Mouse (Mus musculus) stomach, postnatal 0 days (tissue): ENCODE measurements around the gene Izumo1r.

ENCODE experiments used
- CTCF ChIP-seq: IDR thresholded peaks from 2 replicates; pipeline ENCODE4 v1.5.1; 2016; ENCODE audit warnings: antibody characterized with exemption, low read depth, mild to moderate bottlenecking, moderate library complexity
- EP300 ChIP-seq: optimal IDR thresholded peaks from 2 replicates; pipeline ENCODE3; 2016; ENCODE audit warnings: antibody characterized with exemption

- TF ChIP-seq CTCF: no peak
- no peak for TF ChIP-seq EP300
Observed at GRCm38 (mm10) chr9:14951072-14951471, 47.3 kb upstream of the Izumo1r start.
